Mouse (Mus musculus): ENCODE data around the gene Neurl2.

- TF ChIP-seq POLR2A (IDR thresholded peaks at IDR 0.05; ENCODE audit: extremely low read depth, insufficient read depth, low read length): no peak
- TF ChIP-seq CTCF (IDR thresholded peaks at IDR 0.05; ENCODE audit: low read depth, low read length): no peak
Measured at GRCm38 (mm10) chr2:164815348-164815747, 17.9 kb downstream of the Neurl2 start.
